Mouse (Mus musculus): ENCODE data around the gene Fbxw8.

- TF ChIP-seq POLR2A (IDR thresholded peaks at IDR 0.05; ENCODE audit: borderline replicate concordance, extremely low read depth, insufficient read depth, insufficient read length, poor library complexity, severe bottlenecking), result no peak
- TF ChIP-seq CTCF (IDR thresholded peaks at IDR 0.05; ENCODE audit: borderline replicate concordance, extremely low read depth, insufficient read depth, insufficient read length), result no peak
These were observed 120.6 kb downstream of the Fbxw8 start for GRCm38 (mm10) chr5:118034632-118035031.
